Mouse (Mus musculus): ENCODE data around the gene Gm20605. TPM values are rescaled to one million over a fixed set of nuclear protein-coding genes. Genes with fewer than 3 reads are reported as not detected.
A peak's percentile ranks its signal among the peaks of the same experiment; 100 is the strongest.

Gm20605 gene
- polyA plus RNA-seq, 1 experiment from 2014 or later, result 9.4 TPM

DNA sequence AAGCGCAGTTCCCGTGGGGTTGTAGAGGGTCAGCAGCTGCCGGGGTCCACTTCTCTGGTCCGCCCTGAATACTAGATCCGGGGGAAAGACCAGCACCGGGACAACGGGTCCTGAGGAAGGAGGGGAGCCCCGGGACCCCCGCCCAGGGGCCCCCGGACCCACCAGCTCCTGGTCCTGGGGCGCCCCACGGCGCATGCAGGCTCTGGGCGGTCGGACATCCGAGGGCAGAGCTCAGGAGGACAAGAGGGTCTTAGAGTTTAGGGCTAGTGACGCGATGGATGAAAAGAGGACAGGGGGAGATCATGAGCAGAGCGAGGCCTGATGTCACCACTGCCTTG is 28.7 kb upstream of the Gm20605 start:
- Histone ChIP-seq H3K4me2 (replicated peaks) (peak overlapping the region; percentile 91), H3K27me3 (replicated peaks) (no peaks in the 10 kb centered on the region), H3K9me3 (no peaks in the 10 kb centered on the region), H3K27ac (no peak overlapping the region), H3K4me3 (peak overlapping the region; percentile 64), H3K36me3 (0 out of 2 replicates have a peak, but pooled peaks cover 12% of the 10 kb centered on the region), H3K4me1 (peaks cover 29% of the 10 kb centered on the region), H3K9ac (peak overlapping the region; percentile 86)
- WGBS, result 4% methylated on average over 19 of the region's 19 CpGs
- no peak; the same call in 1 of the 2 replicates for ATAC-seq (ENCODE audit: low FRiP score, low read depth)

DNA sequence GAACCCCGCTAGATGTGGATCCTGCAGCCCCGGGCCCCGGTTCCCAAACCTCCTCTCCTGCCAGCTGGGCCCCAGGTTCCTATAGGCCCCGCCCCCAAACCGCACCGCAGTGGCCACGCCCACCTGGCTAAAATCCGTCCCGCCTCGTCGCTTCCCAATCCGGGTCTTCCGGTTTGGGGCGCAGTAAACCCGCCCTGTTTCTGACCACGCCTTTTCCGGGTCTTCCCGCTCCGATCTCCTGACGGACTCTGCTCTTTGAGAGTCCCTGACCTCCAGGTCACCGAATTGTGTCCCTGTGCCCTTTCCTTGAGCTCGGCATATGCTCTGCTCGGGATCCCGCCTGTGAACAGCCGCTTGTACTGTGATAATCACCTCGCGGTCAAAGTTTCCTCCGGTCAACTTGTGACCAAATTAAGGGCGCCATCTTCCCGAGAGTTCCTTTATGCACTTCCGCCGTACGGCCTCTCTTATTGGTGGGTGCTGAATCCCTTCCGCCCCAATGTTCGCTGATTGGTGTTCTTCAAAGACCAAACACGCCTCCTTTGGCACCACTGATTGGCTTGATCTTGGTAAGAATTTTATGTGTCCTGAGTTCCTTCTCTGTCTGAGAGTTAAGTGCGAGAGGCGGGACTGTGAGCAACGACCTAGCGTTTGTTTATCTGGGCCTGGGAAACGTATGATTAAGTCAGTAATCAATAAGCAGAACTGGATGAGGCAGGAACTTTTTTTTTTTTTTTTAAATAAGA is 28.2 kb upstream of the Gm20605 start, which contains the start of gene Mospd3:
Gene Mospd3 (minus strand): TSS at position 440 of the 746 bp plus-strand sequence.
- Histone ChIP-seq H3K9me3 (no peaks in the 10 kb centered on the region), H3K27ac (no peak within 1 kb of the TSS), H3K4me3 (peak within 1 kb of the TSS; percentile 64), H3K36me3 (0 out of 2 replicates have a peak, but pooled peaks cover 12% of the 10 kb centered on the region), H3K27me3 (replicated peaks) (no peaks in the 10 kb centered on the region), H3K4me1 (peaks cover 29% of the 10 kb centered on the region), H3K4me2 (replicated peaks) (peak within 1 kb of the TSS; percentile 91), H3K9ac (peak within 1 kb of the TSS; percentile 86)
- under 1% methylated on average over 41 of the region's 41 CpGs for WGBS
- peak; percentile 94 for ATAC-seq (ENCODE audit: low FRiP score, low read depth)

DNA sequence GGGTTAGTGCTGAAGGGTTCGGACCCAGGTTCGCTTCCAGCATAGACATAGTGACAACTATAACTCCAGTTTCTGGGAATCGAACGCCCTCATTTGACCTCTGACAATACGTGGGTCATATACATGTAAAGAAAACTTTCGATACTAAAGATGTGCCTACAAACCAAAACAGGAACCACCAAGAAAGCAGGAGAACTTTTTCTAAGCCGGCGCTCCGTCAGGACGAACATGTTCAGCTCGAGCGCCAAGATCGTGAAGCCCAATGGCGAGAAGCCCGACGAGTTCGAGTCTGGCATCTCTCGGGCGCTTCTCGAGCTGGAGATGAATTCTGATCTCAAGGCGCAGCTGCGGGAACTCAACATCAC is 27.6 kb upstream of the Gm20605 start:
- ATAC-seq (ENCODE audit: low FRiP score, low read depth), result no peak
- H3K9ac ChIP-seq, result peak overlapping the region; percentile 45
- WGBS, result under 1% methylated on average over 22 of the region's 22 CpGs
- peak overlapping the region; percentile 64 for H3K4me3 ChIP-seq
- H3K4me1 ChIP-seq, result peaks cover 29% of the 10 kb centered on the region
- peak overlapping the region; percentile 91 for H3K4me2 ChIP-seq (replicated peaks)
- H3K27me3 ChIP-seq (replicated peaks), result no peaks in the 10 kb centered on the region
- no peak overlapping the region for H3K27ac ChIP-seq
- 0 out of 2 replicates have a peak, but pooled peaks cover 15% of the 10 kb centered on the region for H3K36me3 ChIP-seq
- H3K9me3 ChIP-seq, result no peaks in the 10 kb centered on the region

DNA sequence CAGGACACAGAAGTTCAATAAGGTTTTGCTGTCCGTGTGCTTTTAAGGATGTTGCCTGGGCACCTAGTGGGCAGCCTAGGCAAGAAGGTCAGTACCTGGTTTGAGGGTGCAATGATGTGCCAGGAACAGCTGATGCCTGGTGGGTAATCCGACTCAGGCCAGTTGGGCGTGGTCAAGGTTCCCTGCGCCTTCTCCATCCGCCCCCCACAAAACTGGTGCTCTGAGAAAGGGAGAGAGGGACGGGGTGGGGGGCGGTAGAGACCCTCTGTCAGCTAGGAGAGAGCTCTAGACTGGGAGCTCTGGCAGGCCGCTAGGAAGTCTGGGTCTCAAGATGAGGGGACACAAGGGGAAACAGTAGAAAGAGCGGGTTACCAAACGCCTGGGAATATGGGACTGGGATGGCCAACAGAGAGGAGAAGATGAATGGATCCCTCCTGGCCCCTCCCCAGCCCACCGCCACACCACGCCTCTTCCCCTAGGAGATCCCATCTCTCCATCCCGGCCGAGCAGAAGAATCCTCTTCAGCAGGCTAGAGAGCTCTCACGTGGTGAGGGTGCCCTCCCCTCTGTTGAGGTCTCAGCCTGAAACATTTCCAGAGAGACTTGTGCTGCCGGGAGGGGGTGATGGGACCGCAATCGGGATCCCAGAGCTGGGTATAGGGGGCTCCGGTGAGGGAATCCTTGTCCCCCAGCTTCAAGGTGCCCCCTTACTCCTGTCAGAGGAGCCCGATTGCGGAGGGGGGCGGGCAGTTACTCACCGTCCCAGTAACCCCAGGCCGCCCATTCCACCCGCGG is 20.9 kb upstream of the Gm20605 start:
- 12% methylated on average over 26 of the region's 26 CpGs for WGBS
- Histone ChIP-seq H3K9me3 (no peaks in the 10 kb centered on the region), H3K4me1 (peaks cover 34% of the 10 kb centered on the region), H3K4me3 (no peak overlapping the region), H3K27me3 (replicated peaks) (peaks cover 20% of the 10 kb centered on the region; the same call in 1 of the 2 replicates), H3K36me3 (0 out of 2 replicates have a peak, but pooled peaks cover 3% of the 10 kb centered on the region), H3K9ac (0 out of 2 replicates have a peak overlapping the region, but pooled peaks have one; percentile 30), H3K4me2 (replicated peaks) (peak overlapping the region; percentile 50), H3K27ac (no peak overlapping the region)
- ATAC-seq (ENCODE audit: low FRiP score, low read depth), result no peak

DNA sequence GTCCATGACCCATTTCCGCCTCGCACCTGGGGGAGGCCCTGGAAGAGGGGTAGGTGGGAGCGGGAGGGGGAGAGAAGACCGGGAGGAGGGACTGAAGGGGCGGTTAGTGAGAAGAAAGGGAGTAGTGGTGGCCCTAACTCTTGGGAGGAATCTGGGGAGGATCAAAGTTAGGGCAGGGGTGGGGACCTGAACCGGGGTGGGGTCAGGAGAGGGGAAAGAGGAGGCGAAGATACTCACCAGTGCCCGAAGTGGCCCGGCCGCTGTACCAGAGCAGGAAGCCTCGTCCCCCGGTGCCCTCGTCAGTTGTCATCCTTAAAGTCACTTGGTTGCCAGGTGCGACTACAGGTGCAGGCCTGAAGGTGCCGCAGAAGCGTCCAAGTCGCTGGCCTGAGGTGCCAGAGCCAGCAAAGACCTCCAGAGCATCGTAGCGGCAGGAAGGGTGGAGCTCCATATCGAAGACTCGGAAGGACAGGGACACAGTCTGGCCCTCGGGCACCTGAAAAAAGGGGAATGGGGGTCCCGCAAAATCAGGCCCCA is 20.3 kb upstream of the Gm20605 start:
- 0 out of 2 replicates have a peak, but pooled peaks cover 3% of the 10 kb centered on the region for H3K36me3 ChIP-seq
- H3K9ac ChIP-seq, result no peak overlapping the region
- 12% methylated on average over 23 of the region's 23 CpGs for WGBS
- no peak for ATAC-seq (ENCODE audit: low FRiP score, low read depth)
- H3K4me3 ChIP-seq, result no peak overlapping the region
- no peak overlapping the region for H3K27ac ChIP-seq
- H3K27me3 ChIP-seq (replicated peaks), result peaks cover 20% of the 10 kb centered on the region; the same call in 1 of the 2 replicates
- peak overlapping the region; percentile 50 for H3K4me2 ChIP-seq (replicated peaks)
- H3K4me1 ChIP-seq, result peaks cover 34% of the 10 kb centered on the region
- no peaks in the 10 kb centered on the region for H3K9me3 ChIP-seq

DNA sequence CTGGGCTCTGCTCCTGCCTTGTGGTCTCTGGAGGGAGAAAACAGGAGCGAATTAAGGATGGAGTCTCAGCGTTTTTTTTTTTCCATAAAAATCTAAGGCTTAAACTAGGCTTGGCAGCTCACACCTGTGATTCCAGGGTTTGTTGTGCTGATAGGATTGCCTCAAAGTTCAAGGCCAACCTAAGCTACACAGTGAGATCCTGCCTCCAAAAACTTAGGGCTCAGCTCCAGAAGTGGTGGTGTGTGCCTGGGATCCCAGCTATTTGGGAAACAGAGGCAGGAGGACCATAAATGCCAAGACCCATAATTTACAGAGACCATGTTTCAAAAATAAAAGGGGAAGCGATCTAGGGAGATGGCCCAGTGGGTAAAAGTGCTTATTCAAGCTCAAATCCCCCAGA is 19.7 kb upstream of the Gm20605 start:
- peaks cover 20% of the 10 kb centered on the region; the same call in 1 of the 2 replicates for H3K27me3 ChIP-seq (replicated peaks)
- no peak overlapping the region for H3K9ac ChIP-seq
- H3K4me2 ChIP-seq (replicated peaks), result peak overlapping the region; percentile 50; the same call in 1 of the 2 replicates
- no peaks in the 10 kb centered on the region for H3K9me3 ChIP-seq
- ATAC-seq (ENCODE audit: low FRiP score, low read depth), result no peak
- H3K36me3 ChIP-seq, result 0 out of 2 replicates have a peak, but pooled peaks cover 3% of the 10 kb centered on the region
- H3K4me3 ChIP-seq, result no peak overlapping the region
- no peak overlapping the region for H3K27ac ChIP-seq
- H3K4me1 ChIP-seq, result peaks cover 34% of the 10 kb centered on the region
- WGBS, result 47% methylated on average over 3 of the region's 3 CpGs

DNA sequence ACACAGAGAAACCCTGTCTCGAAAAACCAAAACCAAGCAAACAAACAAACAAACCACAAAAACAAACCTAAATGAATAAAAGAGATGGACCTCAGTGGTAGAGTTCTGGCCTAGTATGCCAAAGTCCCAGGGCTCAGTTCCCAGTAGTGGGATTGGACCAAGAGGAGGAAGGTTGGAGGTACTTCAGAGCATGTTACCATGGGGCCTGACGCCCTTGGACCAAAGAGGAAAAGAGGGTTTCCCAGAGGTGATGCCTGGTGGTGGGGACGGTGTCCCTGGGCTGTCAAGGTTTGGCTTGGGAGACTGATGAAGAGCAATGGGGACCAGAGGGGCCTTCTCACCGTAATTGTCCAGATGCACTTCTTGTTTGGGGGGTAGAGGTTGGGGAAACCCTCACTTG is 18.9 kb upstream of the Gm20605 start:
- WGBS, result 76% methylated on average over 4 of the region's 4 CpGs
- Histone ChIP-seq H3K4me2 (replicated peaks) (peak overlapping the region; percentile 39), H3K9me3 (no peaks in the 10 kb centered on the region), H3K36me3 (0 out of 2 replicates have a peak, but pooled peaks cover 3% of the 10 kb centered on the region), H3K27ac (no peak overlapping the region), H3K27me3 (replicated peaks) (peaks cover 20% of the 10 kb centered on the region; the same call in 1 of the 2 replicates), H3K4me3 (peak overlapping the region; percentile 21; the same call in 1 of the 2 replicates), H3K9ac (no peak overlapping the region), H3K4me1 (peaks cover 34% of the 10 kb centered on the region)
- ATAC-seq (ENCODE audit: low FRiP score, low read depth), result no peak

DNA sequence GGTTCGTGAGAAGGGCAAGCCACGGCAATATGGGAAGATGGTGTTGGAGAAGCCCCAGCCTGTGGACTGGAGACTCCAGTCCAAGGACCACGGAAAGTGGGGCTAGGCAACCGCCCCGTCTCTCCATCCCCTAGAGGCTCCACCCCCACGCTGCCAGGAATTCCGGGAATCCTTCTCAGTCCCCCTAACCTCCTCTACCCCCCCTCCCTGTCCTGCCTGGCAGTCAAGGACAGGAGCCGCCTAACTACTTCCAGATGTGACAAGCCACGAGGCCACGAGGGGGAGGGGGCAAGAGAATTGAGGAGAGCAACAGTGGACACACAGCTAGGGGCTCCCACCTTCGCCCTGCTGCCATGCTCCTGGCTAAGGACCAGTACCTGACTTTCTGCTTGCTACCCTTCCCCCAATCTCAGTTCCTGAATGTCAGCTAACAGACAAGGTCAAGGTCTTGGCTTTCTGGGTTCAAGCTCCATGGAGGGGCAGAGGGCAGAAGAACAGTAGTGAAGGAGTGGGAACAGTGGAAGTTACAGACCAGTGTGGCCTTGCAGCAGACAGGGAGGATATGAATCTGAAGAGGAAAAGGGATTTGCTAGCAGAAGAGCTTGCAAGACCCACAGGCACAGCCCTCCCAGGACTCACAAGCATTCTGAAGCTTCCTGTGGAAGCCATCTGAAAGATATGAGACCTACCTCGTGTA is 18.3 kb upstream of the Gm20605 start:
- Histone ChIP-seq H3K9me3 (no peaks in the 10 kb centered on the region), H3K4me1 (peaks cover 34% of the 10 kb centered on the region), H3K36me3 (0 out of 2 replicates have a peak, but pooled peaks cover 3% of the 10 kb centered on the region), H3K27me3 (replicated peaks) (peaks cover 20% of the 10 kb centered on the region; the same call in 1 of the 2 replicates), H3K9ac (no peak overlapping the region), H3K27ac (peak overlapping the region; percentile 2), H3K4me2 (replicated peaks) (peak overlapping the region; percentile 39), H3K4me3 (peak overlapping the region; percentile 21)
- ATAC-seq (ENCODE audit: low FRiP score, low read depth), result no peak
- 15% methylated on average over 12 of the region's 12 CpGs for WGBS

DNA sequence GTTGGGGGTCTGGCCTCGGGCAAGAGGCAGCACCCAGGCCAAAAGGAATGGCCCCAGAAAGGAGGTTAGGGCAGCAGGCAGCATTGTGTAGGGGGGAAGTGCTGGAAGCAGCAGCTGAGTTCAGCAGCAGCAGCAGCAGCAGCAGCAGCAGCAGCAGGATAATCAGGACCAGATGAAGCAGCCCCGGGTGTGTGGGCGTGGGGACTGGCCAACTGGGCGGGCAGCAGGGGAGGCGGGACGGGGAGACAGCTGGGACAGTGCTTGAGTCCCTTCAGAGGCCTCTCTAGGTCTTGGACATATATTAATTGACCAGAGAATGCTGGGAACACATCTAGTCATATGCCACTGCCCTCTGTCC is 17.8 kb upstream of the Gm20605 start:
- Histone ChIP-seq H3K9ac (no peak overlapping the region), H3K4me2 (replicated peaks) (peak overlapping the region; percentile 39)

DNA sequence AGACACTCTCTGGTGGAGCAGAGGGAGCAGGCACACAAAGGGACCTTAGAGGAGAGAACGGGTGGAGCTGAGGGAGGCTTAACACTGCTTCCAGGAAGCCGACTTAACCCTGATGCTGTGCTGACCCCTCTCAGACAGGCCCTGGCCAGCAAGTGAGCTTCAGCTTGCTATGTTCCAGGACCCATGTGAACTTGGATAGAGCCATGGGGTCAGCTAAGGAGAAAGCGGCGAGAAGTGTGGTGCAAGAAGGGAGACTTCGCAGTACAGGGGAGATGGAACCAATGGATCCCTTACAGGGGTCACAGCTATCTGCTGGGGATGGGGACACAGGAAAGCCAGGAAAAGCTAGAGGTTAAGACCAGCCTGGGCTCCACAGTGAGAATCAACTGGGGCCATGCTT is 15.9 kb upstream of the Gm20605 start:
- Histone ChIP-seq H3K4me2 (replicated peaks) (no peak overlapping the region), H3K27ac (no peak overlapping the region)

More for the DNA sequence above, 17.8 kb upstream of the Gm20605 start:
- WGBS, result 22% methylated on average over 6 of the region's 6 CpGs
- Histone ChIP-seq H3K4me3 (peak overlapping the region; percentile 21; the same call in 1 of the 2 replicates), H3K9me3 (no peaks in the 10 kb centered on the region), H3K27ac (peak overlapping the region; percentile 2; the same call in 1 of the 2 replicates), H3K27me3 (replicated peaks) (peaks cover 20% of the 10 kb centered on the region; the same call in 1 of the 2 replicates), H3K36me3 (0 out of 2 replicates have a peak, but pooled peaks cover under 1% of the 10 kb centered on the region), H3K4me1 (peaks cover 34% of the 10 kb centered on the region)
- no peak for ATAC-seq (ENCODE audit: low FRiP score, low read depth)

DNA sequence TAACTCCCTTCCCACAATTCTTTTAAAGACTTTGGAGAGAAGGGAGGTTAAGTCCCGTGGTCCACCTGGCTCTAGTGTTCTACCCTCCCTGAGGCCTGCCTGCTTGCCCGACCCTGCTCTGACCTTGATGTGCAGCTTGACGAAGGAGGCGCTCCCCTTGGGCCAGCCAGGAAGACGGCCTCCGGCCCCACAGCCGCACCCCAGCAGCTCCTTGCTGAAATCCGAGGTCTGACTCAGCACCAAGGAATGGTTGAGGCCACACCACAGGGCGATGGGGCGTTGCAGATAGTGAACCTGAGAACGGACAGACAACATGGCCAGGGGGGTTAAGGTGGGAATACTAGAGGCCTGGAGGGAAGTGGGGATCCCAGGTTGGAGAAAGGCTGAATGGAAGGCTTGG is 15.4 kb upstream of the Gm20605 start, which contains the start of gene Pcolce:
Gene Pcolce (minus strand): TSS at position 235 of the 400 bp plus-strand sequence.
- no peak within 1 kb of the TSS for H3K27ac ChIP-seq
- H3K4me1 ChIP-seq, result peaks cover 26% of the 10 kb centered on the region

More for the DNA sequence above, 15.9 kb upstream of the Gm20605 start:
- Histone ChIP-seq H3K4me3 (no peak overlapping the region), H3K4me1 (peaks cover 30% of the 10 kb centered on the region), H3K9ac (no peak overlapping the region), H3K9me3 (no peaks in the 10 kb centered on the region), H3K36me3 (no peaks in the 10 kb centered on the region), H3K27me3 (replicated peaks) (peaks cover 10% of the 10 kb centered on the region; the same call in 1 of the 2 replicates)
- 79% methylated on average over 5 of the region's 5 CpGs for WGBS
- ATAC-seq (ENCODE audit: low FRiP score, low read depth), result no peak

More for the DNA sequence above, 15.4 kb upstream of the Gm20605 start, which contains the start of gene Pcolce:
- 58% methylated on average over 11 of the region's 11 CpGs for WGBS
- H3K4me3 ChIP-seq, result no peak within 1 kb of the TSS
- H3K4me2 ChIP-seq (replicated peaks), result no peak within 1 kb of the TSS
- no peaks in the 10 kb centered on the region for H3K9me3 ChIP-seq
- no peaks in the 10 kb centered on the region for H3K36me3 ChIP-seq
- ATAC-seq (ENCODE audit: low FRiP score, low read depth), result no peak
- H3K9ac ChIP-seq, result no peak within 1 kb of the TSS
- peaks cover 6% of the 10 kb centered on the region; the same call in 1 of the 2 replicates for H3K27me3 ChIP-seq (replicated peaks)
